Mouse (Mus musculus): Measurements from ENCODE around the gene Orai1. TPM values are rescaled to one million over a fixed set of nuclear protein-coding genes. Genes with fewer than 3 reads are reported as not detected.

Orai1 gene
- total and polyA plus RNA-seq, 2 experiments from 2014 or later: 21.2 to 23.9 TPM

- H3K4me2 ChIP-seq (ENCODE audit: low read depth, low read length): peak overlapping the region; percentile 99
- TF ChIP-seq CTCF (IDR thresholded peaks at IDR 0.05; ENCODE audit: low read depth) (no peak), EP300 (IDR thresholded peaks at IDR 0.05; ENCODE audit: low read depth) (no peak)
- H3K27me3 ChIP-seq (ENCODE audit: control insufficient read depth, insufficient read depth, low read length): no peaks in the 10 kb centered on the region
- H3K9ac ChIP-seq (replicated peaks; ENCODE audit: low read depth, low read length): peak overlapping the region; percentile 51; the same call in 1 of the 2 replicates
- DNase-seq (ENCODE audit: low spot score) (no peak), ATAC-seq (ENCODE audit: insufficient read depth, low read depth) (no peak)
- WGBS: 21% methylated on average over 16 of the region's 16 CpGs
- peak overlapping the region; percentile 90 for H3K4me3 ChIP-seq (ENCODE audit: low read depth, low read length)
- H3K27ac ChIP-seq (ENCODE audit: low read depth): peak overlapping the region; percentile 95
- no peaks in the 10 kb centered on the region for H3K9me3 ChIP-seq (replicated peaks; ENCODE audit: control insufficient read depth, low read length)
- H3K4me1 ChIP-seq (ENCODE audit: control insufficient read depth, insufficient read depth): peaks cover 35% of the 10 kb centered on the region
- H3K36me3 ChIP-seq (replicated peaks; ENCODE audit: control insufficient read depth, insufficient read depth, low read length): no peaks in the 10 kb centered on the region
These were observed 24.3 kb upstream of the Orai1 start for GRCm38 (mm10) chr5:122990411-122991160.

GRCm38 (mm10) chr5:122991350-122992004 is 23.4 kb upstream of the Orai1 start:
- H3K9ac ChIP-seq (replicated peaks; ENCODE audit: low read depth, low read length): peak overlapping the region; percentile 51; the same call in 1 of the 2 replicates
- H3K4me3 ChIP-seq (ENCODE audit: low read depth, low read length): peak overlapping the region; percentile 90
- peak overlapping the region; percentile 76 for H3K27ac ChIP-seq (ENCODE audit: low read depth)
- no peak for ATAC-seq (ENCODE audit: insufficient read depth, low read depth)
- TF ChIP-seq CTCF (IDR thresholded peaks at IDR 0.05; ENCODE audit: low read depth) (no peak), EP300 (IDR thresholded peaks at IDR 0.05; ENCODE audit: low read depth) (peak; percentile 49; the same call in 1 of the 2 replicates)
- H3K4me1 ChIP-seq (ENCODE audit: control insufficient read depth, insufficient read depth): peaks cover 35% of the 10 kb centered on the region
- no peak for DNase-seq (ENCODE audit: low spot score)
- no peaks in the 10 kb centered on the region for H3K9me3 ChIP-seq (replicated peaks; ENCODE audit: control insufficient read depth, low read length)
- H3K36me3 ChIP-seq (replicated peaks; ENCODE audit: control insufficient read depth, insufficient read depth, low read length): no peaks in the 10 kb centered on the region
- H3K27me3 ChIP-seq (ENCODE audit: control insufficient read depth, insufficient read depth, low read length): no peaks in the 10 kb centered on the region
- 18% methylated on average over 5 of the region's 5 CpGs for WGBS
- H3K4me2 ChIP-seq (ENCODE audit: low read depth, low read length): peak overlapping the region; percentile 99

- H3K9ac ChIP-seq (replicated peaks; ENCODE audit: low read depth, low read length): no peak overlapping the region
- ATAC-seq (ENCODE audit: insufficient read depth, low read depth) (no peak), DNase-seq (ENCODE audit: low spot score) (no peak)
- WGBS: 56% methylated on average over 2 of the region's 2 CpGs
- no peaks in the 10 kb centered on the region for H3K9me3 ChIP-seq (replicated peaks; ENCODE audit: control insufficient read depth, low read length)
- no peaks in the 10 kb centered on the region for H3K27me3 ChIP-seq (ENCODE audit: control insufficient read depth, insufficient read depth, low read length)
- H3K27ac ChIP-seq (ENCODE audit: low read depth): 0 out of 2 replicates have a peak overlapping the region, but pooled peaks have one; percentile 11
- H3K4me3 ChIP-seq (ENCODE audit: low read depth, low read length): peak overlapping the region; percentile 36
- H3K4me2 ChIP-seq (ENCODE audit: low read depth, low read length): peak overlapping the region; percentile 57
- TF ChIP-seq EP300 (IDR thresholded peaks at IDR 0.05; ENCODE audit: low read depth): no peak
- no peak for TF ChIP-seq CTCF (IDR thresholded peaks at IDR 0.05; ENCODE audit: low read depth)
- peaks cover 22% of the 10 kb centered on the region; the same call in 1 of the 2 replicates for H3K4me1 ChIP-seq (ENCODE audit: control insufficient read depth, insufficient read depth)
- no peaks in the 10 kb centered on the region for H3K36me3 ChIP-seq (replicated peaks; ENCODE audit: control insufficient read depth, insufficient read depth, low read length)
These were observed 21.1 kb upstream of the Orai1 start for GRCm38 (mm10) chr5:122993811-122994210.

GRCm38 (mm10) chr5:122994303-122994846 is 20.5 kb upstream of the Orai1 start:
- Histone ChIP-seq H3K27me3 (ENCODE audit: control insufficient read depth, insufficient read depth, low read length) (no peaks in the 10 kb centered on the region), H3K9me3 (replicated peaks; ENCODE audit: control insufficient read depth, low read length) (no peaks in the 10 kb centered on the region), H3K27ac (ENCODE audit: low read depth) (0 out of 2 replicates have a peak overlapping the region, but pooled peaks have one; percentile 11), H3K4me3 (ENCODE audit: low read depth, low read length) (peak overlapping the region; percentile 36), H3K9ac (replicated peaks; ENCODE audit: low read depth, low read length) (no peak overlapping the region), H3K36me3 (replicated peaks; ENCODE audit: control insufficient read depth, insufficient read depth, low read length) (no peaks in the 10 kb centered on the region), H3K4me2 (ENCODE audit: low read depth, low read length) (peak overlapping the region; percentile 57), H3K4me1 (ENCODE audit: control insufficient read depth, insufficient read depth) (peaks cover 22% of the 10 kb centered on the region; the same call in 1 of the 2 replicates)
- DNase-seq (ENCODE audit: low spot score) (peak; percentile 95), ATAC-seq (ENCODE audit: insufficient read depth, low read depth) (peak; percentile 92)
- TF ChIP-seq EP300 (IDR thresholded peaks at IDR 0.05; ENCODE audit: low read depth): no peak
- TF ChIP-seq CTCF (IDR thresholded peaks at IDR 0.05; ENCODE audit: low read depth): no peak
- 12% methylated on average over 5 of the region's 5 CpGs for WGBS

- Histone ChIP-seq H3K9ac (replicated peaks; ENCODE audit: low read depth, low read length) (no peak overlapping the region), H3K4me1 (ENCODE audit: control insufficient read depth, insufficient read depth) (peaks cover 18% of the 10 kb centered on the region; the same call in 1 of the 2 replicates), H3K27ac (ENCODE audit: low read depth) (no peak overlapping the region)
These were observed 20.0 kb upstream of the Orai1 start for GRCm38 (mm10) chr5:122994910-122995309.

More at GRCm38 (mm10) chr5:122994910-122995309, 20.0 kb upstream of the Orai1 start:
- 5% methylated on average over 1 of the region's 1 CpGs for WGBS
- DNase-seq (ENCODE audit: low spot score) (no peak), ATAC-seq (ENCODE audit: insufficient read depth, low read depth) (no peak)
- Histone ChIP-seq H3K36me3 (replicated peaks; ENCODE audit: control insufficient read depth, insufficient read depth, low read length) (no peaks in the 10 kb centered on the region), H3K4me2 (ENCODE audit: low read depth, low read length) (peak overlapping the region; percentile 3; the same call in 1 of the 2 replicates), H3K27me3 (ENCODE audit: control insufficient read depth, insufficient read depth, low read length) (no peaks in the 10 kb centered on the region), H3K4me3 (ENCODE audit: low read depth, low read length) (no peak overlapping the region), H3K9me3 (replicated peaks; ENCODE audit: control insufficient read depth, low read length) (no peaks in the 10 kb centered on the region)
- no peak for TF ChIP-seq CTCF (IDR thresholded peaks at IDR 0.05; ENCODE audit: low read depth)
- no peak for TF ChIP-seq EP300 (IDR thresholded peaks at IDR 0.05; ENCODE audit: low read depth)
